Mouse (Mus musculus): ENCODE measurements around the gene Ltbp1. TPM values are rescaled to one million over a fixed set of nuclear protein-coding genes. Genes with fewer than 3 reads are reported as not detected.
"Not testable (repeated sequence)": the region's sequence is repeated elsewhere in the genome, so short reads cannot be mapped to it uniquely, and the experiment has no call there.

Gene Ltbp1
- polyA plus RNA-seq, 1 experiment, result 27.7 TPM

DNA sequence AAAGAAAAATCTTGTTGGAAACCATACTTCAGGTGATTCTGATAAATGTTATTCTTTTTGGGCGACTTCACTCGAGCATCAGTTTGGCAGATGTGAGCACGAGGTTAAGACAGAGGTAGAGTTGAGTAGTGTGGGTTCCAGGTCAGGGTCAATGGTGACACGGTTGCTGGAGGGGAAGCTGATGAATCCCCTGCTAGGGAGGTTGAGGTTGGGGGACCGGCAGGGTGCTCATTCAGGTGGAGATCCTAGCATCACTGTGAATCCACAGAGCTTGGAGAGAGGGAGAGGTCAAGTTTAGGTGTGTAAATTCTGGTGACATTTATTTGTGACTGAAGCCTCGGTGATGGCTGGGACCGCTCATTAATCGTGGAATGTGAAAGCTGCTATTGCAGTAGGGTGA lies 110.2 kb downstream of the Ltbp1 start:
- H3K4me3 ChIP-seq (replicated peaks; ENCODE audit: extremely low read depth, low read depth, low read length), result no peak overlapping the region
- WGBS, result 78% methylated on average over 8 of the region's 8 CpGs
- no peak for TF ChIP-seq CTCF (IDR thresholded peaks at IDR 0.05; ENCODE audit: insufficient read depth, low read length)
- TF ChIP-seq POLR2A (IDR thresholded peaks at IDR 0.05; ENCODE audit: borderline replicate concordance, extremely low read depth, low read depth, low read length), result no peak
- H3K4me1 ChIP-seq (ENCODE audit: control insufficient read depth, insufficient read depth, low read length), result peaks cover 4% of the 10 kb centered on the region
- no peak for DNase-seq

DNA sequence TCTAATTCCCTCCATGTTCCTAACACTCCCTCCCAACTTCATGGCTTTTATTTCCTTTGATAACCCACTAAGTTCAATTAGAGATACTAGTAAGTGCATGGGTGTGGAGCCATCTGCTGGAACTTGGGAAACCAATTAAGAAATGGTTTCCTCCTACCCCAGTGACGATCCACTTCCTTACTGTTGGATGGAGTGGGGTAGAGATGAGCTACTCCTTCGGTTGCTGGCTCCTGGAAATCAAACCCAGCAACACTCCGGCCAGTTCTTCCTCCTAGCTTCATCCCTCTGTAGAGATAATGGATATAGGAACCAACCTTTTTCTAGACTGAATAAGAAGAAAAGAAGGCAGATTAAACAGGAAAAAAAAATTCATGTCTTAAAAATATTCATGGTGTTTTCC lies 113.5 kb downstream of the Ltbp1 start:
- no peak for DNase-seq
- no peak for TF ChIP-seq POLR2A (IDR thresholded peaks at IDR 0.05; ENCODE audit: borderline replicate concordance, extremely low read depth, low read depth, low read length)
- no peak for TF ChIP-seq CTCF (IDR thresholded peaks at IDR 0.05; ENCODE audit: insufficient read depth, low read length)
- H3K4me1 ChIP-seq (ENCODE audit: control insufficient read depth, insufficient read depth, low read length), result peaks cover 4% of the 10 kb centered on the region
- 72% methylated on average over 3 of the region's 3 CpGs for WGBS
- H3K4me3 ChIP-seq (replicated peaks; ENCODE audit: extremely low read depth, low read depth, low read length), result no peak overlapping the region

DNA sequence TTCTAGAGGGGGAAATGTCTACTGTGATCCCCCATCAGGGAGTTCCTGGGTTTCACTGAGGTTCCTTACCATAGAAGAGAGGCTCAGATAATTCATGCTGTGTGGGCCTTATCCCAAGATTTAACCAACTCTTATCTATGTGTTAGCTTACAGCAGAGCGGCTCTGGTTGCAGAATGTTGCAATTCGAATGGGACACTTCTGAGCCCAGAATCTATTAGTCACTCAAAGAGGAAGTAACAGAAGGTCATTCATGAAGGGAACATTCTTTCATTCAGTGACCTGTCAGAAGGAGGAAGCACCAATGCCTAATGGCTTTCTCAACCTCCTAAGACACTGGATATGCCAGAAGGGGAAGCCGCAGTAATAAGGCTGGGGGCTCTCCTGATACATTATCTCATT lies 114.1 kb downstream of the Ltbp1 start:
- Histone ChIP-seq H3K4me3 (replicated peaks; ENCODE audit: extremely low read depth, low read depth, low read length) (no peak overlapping the region), H3K4me1 (ENCODE audit: control insufficient read depth, insufficient read depth, low read length) (peaks cover 4% of the 10 kb centered on the region)
- TF ChIP-seq CTCF (IDR thresholded peaks at IDR 0.05; ENCODE audit: insufficient read depth, low read length) (no peak), POLR2A (IDR thresholded peaks at IDR 0.05; ENCODE audit: borderline replicate concordance, extremely low read depth, low read depth, low read length) (no peak)
- 39% methylated on average over 3 of the region's 3 CpGs for WGBS
- DNase-seq, result no peak

GRCm38 (mm10) chr17:75120071-75120470 lies 114.7 kb downstream of the Ltbp1 start:
- H3K4me1 ChIP-seq (ENCODE audit: control insufficient read depth, insufficient read depth, low read length), result peaks cover 4% of the 10 kb centered on the region
- TF ChIP-seq POLR2A (IDR thresholded peaks at IDR 0.05; ENCODE audit: borderline replicate concordance, extremely low read depth, low read depth, low read length) (no peak), CTCF (IDR thresholded peaks at IDR 0.05; ENCODE audit: insufficient read depth, low read length) (no peak)
- WGBS, result 77% methylated on average over 6 of the region's 6 CpGs

GRCm38 (mm10) chr17:75122584-75123282 lies 117.4 kb downstream of the Ltbp1 start:
- Histone ChIP-seq H3K4me3 (replicated peaks; ENCODE audit: extremely low read depth, low read depth, low read length) (no peak overlapping the region), H3K4me1 (ENCODE audit: control insufficient read depth, insufficient read depth, low read length) (peaks cover 4% of the 10 kb centered on the region)
- no peak for DNase-seq
- TF ChIP-seq CTCF (IDR thresholded peaks at IDR 0.05; ENCODE audit: insufficient read depth, low read length) (no peak), POLR2A (IDR thresholded peaks at IDR 0.05; ENCODE audit: borderline replicate concordance, extremely low read depth, low read depth, low read length) (no peak)
- WGBS, result 80% methylated on average over 8 of the region's 8 CpGs

More at GRCm38 (mm10) chr17:75120071-75120470, 114.7 kb downstream of the Ltbp1 start:
- no peak overlapping the region for H3K4me3 ChIP-seq (replicated peaks; ENCODE audit: extremely low read depth, low read depth, low read length)
- DNase-seq, result no peak

GRCm38 (mm10) chr17:75128337-75128935 lies 123.1 kb downstream of the Ltbp1 start:
- TF ChIP-seq CTCF (IDR thresholded peaks at IDR 0.05; ENCODE audit: insufficient read depth, low read length) (peak; percentile 59), POLR2A (IDR thresholded peaks at IDR 0.05; ENCODE audit: borderline replicate concordance, extremely low read depth, low read depth, low read length) (0 out of 2 replicates have a peak, but pooled peaks have one; percentile 7)

GRCm38 (mm10) chr17:75133983-75134382 lies 128.6 kb downstream of the Ltbp1 start:
- 89% methylated on average over 4 of the region's 4 CpGs for WGBS
- Histone ChIP-seq H3K4me1 (ENCODE audit: control insufficient read depth, insufficient read depth, low read length) (no peaks in the 10 kb centered on the region), H3K4me3 (replicated peaks; ENCODE audit: extremely low read depth, low read depth, low read length) (no peak overlapping the region)
- DNase-seq, result no peak
- TF ChIP-seq POLR2A (IDR thresholded peaks at IDR 0.05; ENCODE audit: borderline replicate concordance, extremely low read depth, low read depth, low read length) (no peak), CTCF (IDR thresholded peaks at IDR 0.05; ENCODE audit: insufficient read depth, low read length) (no peak)

More at GRCm38 (mm10) chr17:75128337-75128935, 123.1 kb downstream of the Ltbp1 start:
- H3K4me1 ChIP-seq (ENCODE audit: control insufficient read depth, insufficient read depth, low read length), result peaks cover 6% of the 10 kb centered on the region
- DNase-seq, result peak; percentile 42
- 25% methylated on average over 8 of the region's 8 CpGs for WGBS
- H3K4me3 ChIP-seq (replicated peaks; ENCODE audit: extremely low read depth, low read depth, low read length), result peak overlapping the region; percentile 12

GRCm38 (mm10) chr17:75139731-75140130 lies 134.4 kb downstream of the Ltbp1 start:
- WGBS, result 58% methylated on average over 2 of the region's 2 CpGs
- DNase-seq, result no peak
- Histone ChIP-seq H3K4me3 (replicated peaks; ENCODE audit: extremely low read depth, low read depth, low read length) (no peak overlapping the region), H3K4me1 (ENCODE audit: control insufficient read depth, insufficient read depth, low read length) (no peaks in the 10 kb centered on the region)
- no peak for TF ChIP-seq CTCF (IDR thresholded peaks at IDR 0.05; ENCODE audit: insufficient read depth, low read length)
- no peak for TF ChIP-seq POLR2A (IDR thresholded peaks at IDR 0.05; ENCODE audit: borderline replicate concordance, extremely low read depth, low read depth, low read length)

DNA sequence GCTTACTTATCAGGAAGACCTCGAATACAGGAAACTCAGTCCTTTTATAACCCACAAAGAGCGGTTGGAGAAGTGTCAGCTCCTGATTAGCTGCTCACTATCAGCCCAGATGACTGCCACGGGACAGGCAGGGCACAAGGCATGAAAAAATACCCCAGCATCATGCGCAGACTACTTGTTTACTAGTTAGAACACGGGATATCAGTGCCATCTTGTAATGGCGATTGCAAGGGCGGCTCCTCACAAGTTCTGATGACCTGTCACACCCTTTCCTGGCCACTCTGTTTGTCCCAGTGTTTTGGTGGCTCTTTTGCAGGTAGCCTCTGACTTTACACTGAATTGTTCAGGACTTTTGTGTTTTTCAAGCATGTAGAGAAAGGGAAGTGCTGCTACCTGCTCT lies 137.5 kb downstream of the Ltbp1 start:
- 74% methylated on average over 7 of the region's 7 CpGs for WGBS
- not testable (repeated sequence) for DNase-seq; H3K4me1 ChIP-seq (ENCODE audit: control insufficient read depth, insufficient read depth, low read length); H3K4me3 ChIP-seq (replicated peaks; ENCODE audit: extremely low read depth, low read depth, low read length)

- 73% methylated on average over 6 of the region's 6 CpGs for WGBS
- DNase-seq, result no peak
- Histone ChIP-seq H3K4me3 (replicated peaks; ENCODE audit: extremely low read depth, low read depth, low read length) (no peak overlapping the region), H3K4me1 (ENCODE audit: control insufficient read depth, insufficient read depth, low read length) (no peaks in the 10 kb centered on the region)
- no peak for TF ChIP-seq CTCF (IDR thresholded peaks at IDR 0.05; ENCODE audit: insufficient read depth, low read length)
- TF ChIP-seq POLR2A (IDR thresholded peaks at IDR 0.05; ENCODE audit: borderline replicate concordance, extremely low read depth, low read depth, low read length), result no peak
These were observed 138.6 kb downstream of the Ltbp1 start for GRCm38 (mm10) chr17:75143927-75144326.
